11 mouse cellular contexts compared by ENCODE assay signal in genomic region chr6:38131801-38132231, GRCm38 (mm10). TPM values are rescaled to one million over a fixed set of nuclear protein-coding genes. Genes with fewer than 3 reads are reported as not detected.
DNase-seq lines count a peak whose midpoint lies in the region; ATAC-seq and TF ChIP-seq lines count a peak whose summit lies in the region.
"Had no signal": no experiment of that assay in that cellular context is flagged by ENCODE, and none has a peak within 500 bp of the region (broad histone marks: within the 10 kb centered on the region; RNA-seq: fewer than 3 reads in every experiment).

No protein-coding gene starts in this region.

- no peak for TF ChIP-seq CTCF in forebrain, postnatal 0 days (IDR thresholded peaks at IDR 0.05; ENCODE audit: low read depth)

- H3K9me3 ChIP-seq in forebrain, embryonic 12.5 days = no peaks in the 10 kb centered on the region
- no peaks in the 10 kb centered on the region for H3K9me3 ChIP-seq in forebrain, postnatal 0 days (ENCODE audit: low read length)
- no peaks in the 10 kb centered on the region for H3K9me3 ChIP-seq in embryonic facial prominence, embryonic 15.5 days (replicated peaks)
- no peaks in the 10 kb centered on the region for H3K9me3 ChIP-seq in intestine, embryonic 15.5 days
- no peaks in the 10 kb centered on the region for H3K9me3 ChIP-seq in midbrain, embryonic 13.5 days
- H3K9me3 ChIP-seq: neural tube, embryonic 12.5 days had no signal

- DNase-seq in forebrain, postnatal 0 days = no peak
- peak; percentile 91 for DNase-seq in MN1 (ENCODE audit: low spot score)
- DNase-seq in retina, embryonic 14.5 days (ENCODE audit: low spot score) = no peak
- DNase-seq in layer of hippocampus, postnatal 36 days = no peak

- H3K4me1 ChIP-seq in forebrain, embryonic 12.5 days = no peaks in the 10 kb centered on the region
- H3K4me1 ChIP-seq in forebrain, postnatal 0 days (ENCODE audit: insufficient read depth) = no peaks in the 10 kb centered on the region; the same call in 1 of the 2 replicates
- H3K4me1 ChIP-seq in embryonic facial prominence, embryonic 15.5 days = 0 out of 2 replicates have a peak, but pooled peaks cover 3% of the 10 kb centered on the region
- no peaks in the 10 kb centered on the region for H3K4me1 ChIP-seq in intestine, embryonic 15.5 days (replicated peaks)
- H3K4me1 ChIP-seq in midbrain, embryonic 13.5 days (replicated peaks) = no peaks in the 10 kb centered on the region
- H3K4me1 ChIP-seq: neural tube, embryonic 12.5 days had no signal

- no peak overlapping the region for H3K4me3 ChIP-seq in forebrain, embryonic 12.5 days (replicated peaks)
- H3K4me3 ChIP-seq in forebrain, postnatal 0 days (ENCODE audit: low read depth, low read length) = no peak overlapping the region
- H3K4me3 ChIP-seq in embryonic facial prominence, embryonic 15.5 days (replicated peaks) = no peak overlapping the region
- no peak overlapping the region for H3K4me3 ChIP-seq in intestine, embryonic 15.5 days (replicated peaks)
- H3K4me3 ChIP-seq in midbrain, embryonic 13.5 days (replicated peaks) = no peak overlapping the region
- H3K4me3 ChIP-seq: neural tube, embryonic 12.5 days had no signal

- H3K27ac ChIP-seq in forebrain, embryonic 12.5 days = no peak overlapping the region
- no peak overlapping the region for H3K27ac ChIP-seq in forebrain, postnatal 0 days (ENCODE audit: low read depth, low read length)
- peak overlapping the region; percentile 22; the same call in 1 of the 2 replicates for H3K27ac ChIP-seq in embryonic facial prominence, embryonic 15.5 days (replicated peaks)
- no peak overlapping the region for H3K27ac ChIP-seq in intestine, embryonic 15.5 days
- no peak overlapping the region for H3K27ac ChIP-seq in midbrain, embryonic 13.5 days
- H3K27ac ChIP-seq: neural tube, embryonic 12.5 days had no signal

- 89% methylated on average over 4 of the region's 4 CpGs for WGBS in forebrain, embryonic 12.5 days
- 65% methylated on average over 4 of the region's 4 CpGs for WGBS in forebrain, postnatal 0 days
- WGBS in embryonic facial prominence, embryonic 15.5 days = 70% methylated on average over 4 of the region's 4 CpGs
- 63% methylated on average over 4 of the region's 4 CpGs for WGBS in intestine, embryonic 15.5 days
- 93% methylated on average over 4 of the region's 4 CpGs for WGBS in midbrain, embryonic 13.5 days

- H3K9ac ChIP-seq in forebrain, embryonic 12.5 days = peak overlapping the region; percentile 33; the same call in 1 of the 2 replicates
- H3K9ac ChIP-seq in forebrain, postnatal 0 days = no peak overlapping the region
- H3K9ac ChIP-seq in embryonic facial prominence, embryonic 15.5 days = no peak overlapping the region
- H3K9ac ChIP-seq in intestine, embryonic 15.5 days = no peak overlapping the region
- no peak overlapping the region for H3K9ac ChIP-seq in midbrain, embryonic 13.5 days (replicated peaks)
- H3K9ac ChIP-seq: neural tube, embryonic 12.5 days had no signal

- H3K4me2 ChIP-seq in forebrain, embryonic 12.5 days = no peak overlapping the region
- no peak overlapping the region for H3K4me2 ChIP-seq in forebrain, postnatal 0 days (ENCODE audit: low read depth)
- no peak overlapping the region for H3K4me2 ChIP-seq in embryonic facial prominence, embryonic 15.5 days (replicated peaks)
- H3K4me2 ChIP-seq in intestine, embryonic 15.5 days (replicated peaks) = no peak overlapping the region
- no peak overlapping the region for H3K4me2 ChIP-seq in midbrain, embryonic 13.5 days (replicated peaks)
- H3K4me2 ChIP-seq: neural tube, embryonic 12.5 days had no signal

- no peaks in the 10 kb centered on the region for H3K27me3 ChIP-seq in forebrain, embryonic 12.5 days
- no peaks in the 10 kb centered on the region for H3K27me3 ChIP-seq in forebrain, postnatal 0 days (ENCODE audit: insufficient read depth, low read length)
- H3K27me3 ChIP-seq in embryonic facial prominence, embryonic 15.5 days = no peaks in the 10 kb centered on the region
- H3K27me3 ChIP-seq in intestine, embryonic 15.5 days (replicated peaks) = no peaks in the 10 kb centered on the region
- H3K27me3 ChIP-seq in midbrain, embryonic 13.5 days = no peaks in the 10 kb centered on the region
- H3K27me3 ChIP-seq: neural tube, embryonic 12.5 days had no signal

- H3K36me3 ChIP-seq in forebrain, embryonic 12.5 days (replicated peaks) = peaks cover 69% of the 10 kb centered on the region
- peaks cover 54% of the 10 kb centered on the region for H3K36me3 ChIP-seq in forebrain, postnatal 0 days (ENCODE audit: insufficient read depth)
- H3K36me3 ChIP-seq in embryonic facial prominence, embryonic 15.5 days = peaks cover 44% of the 10 kb centered on the region
- H3K36me3 ChIP-seq in intestine, embryonic 15.5 days = no peaks in the 10 kb centered on the region; the same call in 1 of the 2 replicates
- H3K36me3 ChIP-seq in midbrain, embryonic 13.5 days = peaks cover 78% of the 10 kb centered on the region

- no peak for ATAC-seq in forebrain, embryonic 12.5 days (ENCODE audit: low FRiP score)
- no peak for ATAC-seq in forebrain, postnatal 0 days
- ATAC-seq in embryonic facial prominence, embryonic 15.5 days (ENCODE audit: insufficient number of reproducible peaks, low FRiP score, low TSS enrichment, low read depth) = peak; percentile 51; the same call in 1 of the 2 replicates
- 0 out of 2 replicates have a peak, but pooled peaks have one; percentile 23 for ATAC-seq in intestine, embryonic 15.5 days
- no peak for ATAC-seq in midbrain, embryonic 13.5 days

RNA-seq across cellular contexts. Expression of gene Atp6v0a4, which starts 7.4 kb away (rescaled TPM):
- 0.29 TPM in 1 of 2 replicates, not detected in the other for polyA plus RNA-seq in forebrain, embryonic 12.5 days (2016; fragmentation: Nextera tagmentation; extraction: Ambion mirVana)
- 0.33 and 2.6 TPM in 2 replicates for total RNA-seq in forebrain, postnatal 0 days (2014; rRNA removed)
- polyA plus RNA-seq in forebrain, postnatal 0 days (2015; fragmentation: Nextera tagmentation; extraction: Ambion mirVana) = 0.14 and 0.15 TPM in 2 replicates
- 7.3 and 7.8 TPM in 2 replicates for polyA plus RNA-seq in embryonic facial prominence, embryonic 15.5 days (2015; fragmentation: Nextera tagmentation; extraction: Ambion mirVana)
- 3.9 and 4.0 TPM in 2 replicates for polyA plus RNA-seq in intestine, embryonic 15.5 days (2015; fragmentation: Nextera tagmentation; extraction: Ambion mirVana)
- 1 to 10 TPM; 1.3 to 1.6 TPM for total RNA-seq in layer of hippocampus, postnatal 36 days (2021)
- 0.05 and 0.13 TPM in 2 replicates for polyA plus RNA-seq in midbrain, embryonic 13.5 days (2015; fragmentation: Nextera tagmentation; extraction: Ambion mirVana)

RNA-seq across cellular contexts. Expression of gene Tmem213, which starts 22.8 kb away (rescaled TPM):
- polyA plus RNA-seq in forebrain, embryonic 12.5 days (2016; fragmentation: Nextera tagmentation; extraction: Ambion mirVana) = not detected in 2 replicates
- total RNA-seq in forebrain, postnatal 0 days (2014; rRNA removed) = not detected in 2 replicates
- not detected in 2 replicates for polyA plus RNA-seq in forebrain, postnatal 0 days (2015; fragmentation: Nextera tagmentation; extraction: Ambion mirVana)
- 6.9 and 8.5 TPM in 2 replicates for polyA plus RNA-seq in embryonic facial prominence, embryonic 15.5 days (2015; fragmentation: Nextera tagmentation; extraction: Ambion mirVana)
- polyA plus RNA-seq in intestine, embryonic 15.5 days (2015; fragmentation: Nextera tagmentation; extraction: Ambion mirVana) = 0.57 TPM in 1 of 2 replicates, not detected in the other
- total RNA-seq in layer of hippocampus, postnatal 36 days (2021) = not detected
- 0.27 TPM in 1 of 2 replicates, not detected in the other for polyA plus RNA-seq in midbrain, embryonic 13.5 days (2015; fragmentation: Nextera tagmentation; extraction: Ambion mirVana)
- total RNA-seq: layer of hippocampus, postnatal 14 days had no signal
- polyA plus RNA-seq: C2C12; neural tube, embryonic 12.5 days had no signal

Comparison
In these comparisons a context has a peak if more than half of its experiments do, and no peak if none do; other contexts are left out.
1. ATAC-seq: peak in embryonic facial prominence, embryonic 15.5 days (single experiment) and intestine, embryonic 15.5 days (single experiment); none in forebrain, embryonic 12.5 days (single experiment), forebrain, postnatal 0 days (single experiment) and midbrain, embryonic 13.5 days (single experiment).